Mouse (Mus musculus) kidney, embryonic 16.5 days (tissue): Measurements from ENCODE around the gene Hbb-bh1. TPM values are rescaled to one million over a fixed set of nuclear protein-coding genes. Genes with fewer than 3 reads are reported as not detected.

Source experiments
- ATAC-seq: fragments of 200-750 bp; cut with Nextera tagmentation; 2 replicates; pipeline ENCODE4 v1.8.0; 2017; ENCODE audit warnings: moderate TSS enrichment; ENCODE audit not compliant: low FRiP score, low TSS enrichment
- H3K27ac ChIP-seq: fragments of 300-500 bp; sonication (generic); 2 replicates; pipeline ENCODE4 v1.5.1; 2014; ENCODE audit warnings: low read length
- H3K27me3 ChIP-seq: fragments of 300-500 bp; sonication (generic); 2 replicates; pipeline ENCODE4 v1.6.1; 2014; ENCODE audit warnings: low read length, control low read depth, mixed read lengths; ENCODE audit not compliant: insufficient read depth
- H3K36me3 ChIP-seq: fragments of 300-500 bp; sonication (generic); 2 replicates; pipeline ENCODE4 v1.6.1; 2014; ENCODE audit warnings: low read length, control low read depth, mixed read lengths; ENCODE audit not compliant: insufficient read depth
- H3K4me1 ChIP-seq: fragments of 300-500 bp; sonication (generic); 2 replicates; pipeline ENCODE4 v1.6.1; 2014; ENCODE audit warnings: low read length, control low read depth, mixed read lengths; ENCODE audit not compliant: insufficient read depth
- H3K4me2 ChIP-seq: fragments of 300-500 bp; sonication (generic); replicated peaks from 2 replicates; pipeline ENCODE4 v1.6.1; 2014; ENCODE audit warnings: low read depth, low read length
- H3K4me3 ChIP-seq: fragments of 300-500 bp; sonication (generic); 2 replicates; pipeline ENCODE4 v1.5.1; 2014; ENCODE audit warnings: mild to moderate bottlenecking, low read length
- H3K9ac ChIP-seq: fragments of 300-500 bp; sonication (generic); replicated peaks from 2 replicates; pipeline ENCODE4 v1.6.1; 2014; ENCODE audit warnings: low read length
- H3K9me3 ChIP-seq: fragments of 300-500 bp; sonication (generic); 2 replicates; pipeline ENCODE4 v1.6.1; 2016; ENCODE audit warnings: low read length, control low read depth
- WGBS: fragments of 180-500 bp; shearing (Covaris S2); extraction: QIAGEN DNeasy Blood & Tissue Kit; methylation state at CpG from one replicate; pipeline ENCODE4 v1.1.7; 2014; 5-methylcytosine and 5-hydroxymethylcytosine counted together
- polyA plus RNA-seq: library from polyadenylated mRNA; unstranded; fragments of >200 nt; fragmentation: Nextera tagmentation; extraction: Ambion mirVana; gene quantifications from 2 replicates; pipeline ENCODE4 v1.2.1, GENCODE M21; 2015

The Hbb-bh1 gene
- 0.92 and 1.9 TPM in 2 replicates for polyA plus RNA-seq

GRCm38 (mm10) chr7:103843034-103843433, at the start of gene Hbb-bh1:
Gene Hbb-bh1 (minus strand): TSS chr7:103843164.
- 89% methylated on average over 2 of the region's 2 CpGs for WGBS
- Histone ChIP-seq H3K27ac (no peak within 1 kb of the TSS), H3K9me3 (no peaks in the 10 kb centered on the region), H3K4me2 (no peak within 1 kb of the TSS), H3K36me3 (no peaks in the 10 kb centered on the region), H3K4me3 (no peak within 1 kb of the TSS), H3K9ac (no peak within 1 kb of the TSS), H3K4me1 (no peaks in the 10 kb centered on the region), H3K27me3 (no peaks in the 10 kb centered on the region)
- ATAC-seq = no peak

- H3K27ac ChIP-seq = no peak within 1 kb of the TSS
- no peaks in the 10 kb centered on the region for H3K27me3 ChIP-seq
- H3K36me3 ChIP-seq = no peaks in the 10 kb centered on the region
- H3K9me3 ChIP-seq = no peaks in the 10 kb centered on the region
- no peak within 1 kb of the TSS for H3K4me3 ChIP-seq
- ATAC-seq = no peak
- H3K9ac ChIP-seq = no peak within 1 kb of the TSS
- no peak within 1 kb of the TSS for H3K4me2 ChIP-seq
- no peaks in the 10 kb centered on the region for H3K4me1 ChIP-seq
These were observed 43.2 kb upstream of the Hbb-bh1 start, which contains the start of gene Olfr66 for GRCm38 (mm10) chr7:103886152-103886551. Gene Olfr66 (minus strand): TSS chr7:103886252.

GRCm38 (mm10) chr7:103877093-103877492, 34.1 kb upstream of the Hbb-bh1 start:
- H3K9me3 ChIP-seq = no peaks in the 10 kb centered on the region
- H3K9ac ChIP-seq = no peak overlapping the region
- 89% methylated on average over 2 of the region's 2 CpGs for WGBS
- H3K27ac ChIP-seq = no peak overlapping the region
- no peak for ATAC-seq
- H3K4me2 ChIP-seq = no peak overlapping the region
- no peaks in the 10 kb centered on the region for H3K27me3 ChIP-seq
- no peaks in the 10 kb centered on the region for H3K4me1 ChIP-seq
- no peaks in the 10 kb centered on the region for H3K36me3 ChIP-seq
- no peak overlapping the region for H3K4me3 ChIP-seq

DNA sequence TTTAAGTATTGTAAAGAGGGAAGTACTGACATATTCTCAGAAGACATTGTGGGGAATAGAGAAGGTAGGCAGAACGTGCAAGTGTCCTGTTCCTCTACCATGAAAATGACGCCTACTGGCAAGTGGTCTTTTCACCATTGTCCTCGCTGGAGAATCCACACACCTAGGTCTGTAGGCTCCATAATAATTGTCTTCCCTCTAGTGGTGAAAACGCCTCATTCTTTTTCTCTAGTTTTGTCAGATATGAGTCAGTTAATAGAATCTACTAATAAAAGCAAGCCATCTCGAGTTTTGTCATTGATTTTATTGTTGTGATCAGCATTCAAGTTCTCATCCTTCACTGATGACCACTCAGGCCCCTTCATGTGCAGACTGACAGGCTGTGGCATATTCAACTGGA, 31.5 kb upstream of the Hbb-bh1 start:
- no peak overlapping the region for H3K27ac ChIP-seq
- H3K9me3 ChIP-seq = no peaks in the 10 kb centered on the region
- H3K27me3 ChIP-seq = no peaks in the 10 kb centered on the region
- no peaks in the 10 kb centered on the region for H3K36me3 ChIP-seq
- no peak overlapping the region for H3K4me3 ChIP-seq
- no peak for ATAC-seq
- H3K4me1 ChIP-seq = no peaks in the 10 kb centered on the region
- H3K9ac ChIP-seq = no peak overlapping the region
- WGBS = 53% methylated on average over 5 of the region's 5 CpGs
- no peak overlapping the region for H3K4me2 ChIP-seq

DNA sequence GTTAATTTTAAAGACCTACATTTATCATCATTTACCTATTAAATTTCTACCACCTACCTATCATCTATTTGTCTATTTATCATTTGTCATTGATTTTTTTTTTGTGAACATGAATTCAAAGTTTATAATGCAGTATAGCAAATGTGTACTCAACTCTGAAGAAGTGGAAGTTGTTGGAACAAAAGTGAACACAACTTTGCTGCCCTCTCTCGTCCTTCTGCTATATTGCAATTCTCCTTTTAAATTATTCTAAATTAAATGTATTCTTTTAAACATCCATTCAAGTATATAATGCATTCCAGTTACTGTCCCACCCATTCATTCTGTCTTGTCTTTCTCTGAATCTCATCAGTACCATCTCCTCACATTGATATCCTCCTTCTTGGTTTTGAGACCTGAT, 30.1 kb upstream of the Hbb-bh1 start:
- Histone ChIP-seq H3K36me3 (no peaks in the 10 kb centered on the region), H3K4me3 (no peak overlapping the region), H3K27ac (no peak overlapping the region), H3K9me3 (no peaks in the 10 kb centered on the region), H3K4me2 (no peak overlapping the region), H3K9ac (no peak overlapping the region), H3K4me1 (no peaks in the 10 kb centered on the region), H3K27me3 (no peaks in the 10 kb centered on the region)
- 6% methylated on average over 1 of the region's 1 CpGs for WGBS
- no peak for ATAC-seq

DNA sequence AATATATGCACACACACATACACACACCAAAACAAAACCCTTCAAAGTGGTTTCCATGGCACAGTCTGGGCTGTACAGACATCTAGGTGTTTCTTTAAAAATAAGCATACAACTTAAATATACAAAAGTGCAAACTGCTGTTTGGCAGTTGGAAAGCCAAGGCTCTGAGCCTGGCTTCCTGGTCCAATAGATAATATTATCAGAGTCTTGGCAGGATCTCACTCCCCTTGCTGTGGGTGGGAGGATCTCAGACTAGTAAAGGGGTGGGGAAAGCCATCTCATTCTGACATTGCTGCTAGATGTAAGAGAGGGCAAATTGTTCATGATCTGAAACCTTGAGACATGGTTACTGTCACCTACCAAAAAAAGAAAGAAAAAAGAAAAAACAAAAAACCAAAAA, 27.7 kb upstream of the Hbb-bh1 start:
- ATAC-seq = no peak
- Histone ChIP-seq H3K4me2 (no peak overlapping the region), H3K4me1 (no peaks in the 10 kb centered on the region)

GRCm38 (mm10) chr7:103865716-103866115, 22.8 kb upstream of the Hbb-bh1 start:
- ATAC-seq = peak; percentile 54; the same call in 1 of the 2 replicates
- Histone ChIP-seq H3K9me3 (no peaks in the 10 kb centered on the region), H3K4me1 (no peaks in the 10 kb centered on the region), H3K4me2 (no peak overlapping the region), H3K9ac (no peak overlapping the region), H3K36me3 (no peaks in the 10 kb centered on the region), H3K4me3 (no peak overlapping the region), H3K27ac (no peak overlapping the region), H3K27me3 (no peaks in the 10 kb centered on the region)

More for the DNA sequence above, 27.7 kb upstream of the Hbb-bh1 start:
- Histone ChIP-seq H3K36me3 (no peaks in the 10 kb centered on the region), H3K27me3 (no peaks in the 10 kb centered on the region), H3K9ac (no peak overlapping the region), H3K4me3 (no peak overlapping the region), H3K9me3 (no peaks in the 10 kb centered on the region), H3K27ac (no peak overlapping the region)

GRCm38 (mm10) chr7:103861531-103861930, 18.6 kb upstream of the Hbb-bh1 start:
- Histone ChIP-seq H3K36me3 (no peaks in the 10 kb centered on the region), H3K27ac (no peak overlapping the region), H3K27me3 (no peaks in the 10 kb centered on the region), H3K9me3 (no peaks in the 10 kb centered on the region), H3K4me2 (no peak overlapping the region), H3K4me1 (no peaks in the 10 kb centered on the region), H3K4me3 (no peak overlapping the region), H3K9ac (no peak overlapping the region)
- no peak for ATAC-seq
- 83% methylated on average over 3 of the region's 3 CpGs for WGBS

DNA sequence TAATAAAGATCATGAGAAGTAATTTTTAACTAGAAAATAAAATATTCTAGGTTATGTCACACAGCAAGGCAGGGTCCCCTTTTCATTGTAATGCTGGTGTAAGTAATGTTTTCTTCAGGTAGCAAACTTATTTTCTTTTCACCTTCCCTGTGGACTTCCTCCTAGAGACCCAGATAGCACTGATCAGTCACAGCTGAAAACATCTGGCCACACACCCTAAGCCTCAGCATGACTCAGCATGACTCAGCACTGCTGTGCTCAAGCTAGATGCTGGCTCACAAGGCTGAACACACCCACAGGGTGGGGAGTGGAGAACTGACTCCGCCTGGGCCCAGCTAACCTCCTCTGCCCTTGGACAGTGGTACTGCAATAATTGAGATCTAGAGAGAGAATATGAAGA, 17.9 kb upstream of the Hbb-bh1 start:
- no peak overlapping the region for H3K9ac ChIP-seq
- 57% methylated on average over 1 of the region's 1 CpGs for WGBS
- no peaks in the 10 kb centered on the region for H3K27me3 ChIP-seq
- H3K4me2 ChIP-seq = no peak overlapping the region
- no peaks in the 10 kb centered on the region for H3K36me3 ChIP-seq
- H3K4me1 ChIP-seq = no peaks in the 10 kb centered on the region
- H3K9me3 ChIP-seq = no peaks in the 10 kb centered on the region
- ATAC-seq = peak; percentile 67
- no peak overlapping the region for H3K4me3 ChIP-seq
- H3K27ac ChIP-seq = no peak overlapping the region

DNA sequence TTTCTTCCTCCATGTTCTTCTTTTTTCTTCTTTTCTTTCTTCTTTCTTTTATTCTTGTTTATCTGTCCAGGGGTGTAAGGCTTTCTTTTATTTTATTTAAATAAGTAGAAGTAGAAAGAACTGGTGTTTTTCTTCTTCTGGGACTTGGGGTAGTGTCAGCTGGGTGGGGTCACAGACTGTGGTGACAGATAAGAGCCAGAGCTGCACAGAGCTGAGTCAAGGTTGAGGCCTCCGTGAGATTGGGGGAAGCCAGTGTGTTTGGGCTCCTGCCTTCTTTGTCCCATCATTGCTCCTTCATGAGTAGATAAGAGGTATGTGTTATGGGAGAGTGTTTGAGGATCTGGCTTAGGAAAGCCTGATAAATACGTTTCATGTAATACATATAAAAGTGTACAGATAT, 16.1 kb upstream of the Hbb-bh1 start:
- Histone ChIP-seq H3K9ac (no peak overlapping the region), H3K9me3 (no peaks in the 10 kb centered on the region), H3K4me2 (no peak overlapping the region), H3K4me1 (no peaks in the 10 kb centered on the region), H3K27me3 (no peaks in the 10 kb centered on the region), H3K4me3 (no peak overlapping the region), H3K36me3 (no peaks in the 10 kb centered on the region), H3K27ac (no peak overlapping the region)
- WGBS = 80% methylated on average over 2 of the region's 2 CpGs
- no peak for ATAC-seq

- no peaks in the 10 kb centered on the region for H3K27me3 ChIP-seq
- H3K27ac ChIP-seq = no peak overlapping the region
- 66% methylated on average over 1 of the region's 1 CpGs for WGBS
- no peak overlapping the region for H3K4me2 ChIP-seq
- no peak for ATAC-seq
- no peak overlapping the region for H3K9ac ChIP-seq
- H3K4me3 ChIP-seq = no peak overlapping the region
- no peaks in the 10 kb centered on the region for H3K9me3 ChIP-seq
- no peaks in the 10 kb centered on the region for H3K36me3 ChIP-seq
- H3K4me1 ChIP-seq = no peaks in the 10 kb centered on the region
These were observed 11.7 kb upstream of the Hbb-bh1 start for GRCm38 (mm10) chr7:103854669-103855068.
